Mouse (Mus musculus): ENCODE data around the gene Car5a.

The Car5a gene

DNA sequence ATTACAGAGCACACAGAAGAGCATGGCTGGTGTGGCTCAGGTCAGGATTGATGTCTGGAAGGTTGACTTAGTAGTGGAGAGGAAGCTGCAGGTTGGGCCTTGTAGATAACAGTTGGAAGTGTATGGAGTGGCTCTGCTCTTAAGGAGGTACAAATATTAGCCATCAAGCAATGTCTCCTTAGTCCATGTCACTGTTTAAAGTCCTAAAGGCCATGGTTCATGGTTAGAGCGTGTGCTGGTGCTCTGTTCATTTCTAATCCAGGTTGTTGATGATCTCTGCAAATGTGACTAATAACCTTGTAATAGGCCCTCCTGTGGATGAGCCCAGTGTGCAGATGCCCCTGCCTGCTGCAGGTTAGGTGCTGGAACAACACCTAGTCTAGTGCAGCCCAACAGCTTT lies 13.7 kb upstream of the Car5a start:
- in situ Hi-C loops (cut with MboI; ENCODE audit: unreplicated experiment in 2 of 2) = no loop called here

DNA sequence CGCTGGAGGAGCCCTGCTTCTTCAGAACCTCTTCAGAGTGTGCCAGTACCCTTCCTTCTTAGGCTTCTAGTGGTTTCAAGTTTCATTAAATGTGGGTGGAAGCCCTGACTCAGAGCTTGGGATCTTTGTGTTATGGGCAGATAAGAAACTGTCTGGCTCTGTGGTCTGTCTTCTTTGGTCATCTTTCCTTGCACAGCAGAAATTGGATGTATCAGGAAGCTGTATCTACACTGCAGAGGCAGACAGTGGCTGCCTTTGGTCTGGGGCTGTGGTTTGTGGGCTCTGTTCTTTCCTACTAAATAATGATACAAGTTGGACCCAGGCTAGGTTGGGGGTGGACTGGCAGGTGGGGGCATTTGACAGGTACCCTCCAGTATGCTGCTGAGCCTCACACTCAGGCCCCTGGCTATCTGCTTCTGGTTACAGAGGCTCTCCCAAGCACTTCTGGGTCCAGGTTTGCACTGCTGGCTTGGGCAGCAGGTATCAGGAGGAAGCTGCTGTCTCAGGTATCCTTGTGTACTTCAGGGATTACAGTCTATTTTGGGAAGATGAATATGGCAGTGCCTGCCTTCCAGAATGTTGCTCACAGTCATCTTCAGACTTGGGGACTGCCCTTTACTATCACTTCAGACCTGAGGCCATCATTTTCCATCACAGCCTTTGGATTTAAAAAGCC lies 11.3 kb upstream of the Car5a start:
- in situ Hi-C loops (cut with MboI; ENCODE audit: unreplicated experiment in 2 of 2) = no loop called here

DNA sequence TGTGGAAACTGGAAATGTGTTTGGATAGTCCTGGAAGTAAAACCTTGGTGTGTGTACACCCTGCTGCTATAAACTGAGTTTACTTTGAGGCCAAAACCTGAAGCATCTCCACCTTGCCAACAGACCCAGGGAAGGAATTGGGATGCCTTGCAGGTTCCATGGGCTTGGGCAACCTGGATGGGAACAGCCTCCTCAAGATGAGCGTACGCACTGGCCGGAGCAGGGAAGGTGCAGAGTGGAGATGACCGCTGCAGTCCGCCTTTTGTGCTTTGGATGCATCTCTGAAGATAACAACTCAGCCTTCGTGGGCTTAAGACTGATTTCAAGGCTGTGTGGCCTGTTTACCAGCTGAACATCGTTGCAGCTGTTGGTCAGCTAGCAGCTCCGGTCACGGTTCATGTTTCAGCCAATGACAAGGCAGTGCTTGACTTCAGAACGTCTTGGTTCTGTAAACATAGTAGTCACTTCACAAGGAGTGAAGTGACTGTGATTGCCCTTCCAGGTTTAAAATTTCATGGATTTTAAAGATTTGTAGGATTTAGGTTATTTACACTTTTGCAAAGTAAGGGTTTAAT lies 10.4 kb upstream of the Car5a start:
- in situ Hi-C loops (cut with MboI; ENCODE audit: unreplicated experiment in 2 of 2) = no loop called here

DNA sequence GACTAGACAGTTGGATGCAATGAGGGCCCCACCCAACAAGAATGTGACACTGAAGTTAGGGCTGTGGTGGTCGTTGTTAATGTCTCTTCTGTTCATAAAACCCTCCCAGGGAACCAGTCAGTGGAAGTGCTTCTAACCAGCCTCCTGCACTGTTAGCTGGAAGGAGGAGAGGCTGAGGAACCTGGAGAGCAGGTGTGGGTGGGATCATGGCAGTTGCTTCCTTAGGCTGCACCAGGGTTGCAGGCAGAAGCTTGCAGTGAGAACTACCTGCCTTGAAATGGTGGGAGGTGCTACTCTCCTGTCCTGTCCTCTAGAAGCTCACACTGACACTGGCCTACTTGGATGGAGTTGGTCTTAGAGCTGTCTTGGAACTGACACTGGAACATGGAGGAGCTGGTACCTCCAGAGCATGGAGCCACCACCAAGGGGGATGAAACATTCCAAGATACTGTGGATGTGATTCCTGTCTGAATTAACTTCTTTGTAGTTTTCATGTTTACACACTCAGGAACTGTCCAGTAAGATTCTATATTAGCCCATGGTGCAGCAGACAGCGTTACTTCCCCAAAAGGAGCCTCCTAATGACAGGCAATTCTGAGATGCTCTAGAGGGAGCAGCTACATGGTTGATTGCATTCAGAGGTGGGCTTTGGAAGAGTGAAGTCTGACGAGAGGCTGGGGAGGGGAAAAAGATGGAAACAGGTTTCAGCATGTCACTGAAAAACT lies 9.3 kb upstream of the Car5a start:
- in situ Hi-C loops (cut with MboI; ENCODE audit: unreplicated experiment in 2 of 2) = no loop called here

DNA sequence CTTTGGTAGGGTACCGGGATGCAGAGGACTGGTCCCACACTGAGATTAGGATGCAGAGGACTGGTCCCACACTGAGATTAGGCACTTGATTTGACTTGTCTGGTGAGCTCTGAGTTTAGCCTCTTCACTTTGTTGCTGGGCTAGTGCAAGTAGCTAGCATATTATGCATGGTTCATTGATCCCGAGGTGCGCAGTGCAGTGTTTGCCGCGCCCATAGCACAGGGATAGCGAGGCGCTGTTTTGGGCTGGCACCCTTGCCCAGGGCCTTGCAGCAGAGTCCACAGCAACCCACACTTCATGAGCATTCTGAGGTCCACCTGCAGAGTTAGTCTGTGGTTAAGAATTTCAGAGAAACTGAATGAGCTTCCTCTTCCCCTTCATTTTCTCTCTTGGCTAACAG lies 8.1 kb upstream of the Car5a start:
- in situ Hi-C loops (cut with MboI; ENCODE audit: unreplicated experiment in 2 of 2) = no loop called here

DNA sequence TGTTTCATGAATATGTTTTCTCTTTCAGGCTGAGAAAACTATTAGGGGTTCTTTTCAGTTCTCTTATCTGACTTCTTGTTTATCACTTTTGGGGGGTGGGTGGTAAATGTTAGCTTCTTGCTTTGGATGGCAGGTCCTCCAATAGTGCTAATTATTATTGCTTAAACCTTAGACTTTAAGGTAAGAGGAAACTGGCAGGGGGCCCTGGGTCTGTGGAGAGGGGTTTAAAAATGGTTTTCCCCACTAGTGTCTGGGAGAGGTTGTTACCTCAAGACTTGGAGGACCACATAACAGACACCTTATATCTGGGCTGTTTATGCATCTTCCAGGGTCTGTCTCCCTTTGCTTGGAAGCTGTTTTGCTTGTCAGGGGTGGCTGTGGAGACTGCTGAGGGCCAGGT lies 7.4 kb upstream of the Car5a start:
- in situ Hi-C loops (cut with MboI; ENCODE audit: unreplicated experiment in 2 of 2) = no loop called here

DNA sequence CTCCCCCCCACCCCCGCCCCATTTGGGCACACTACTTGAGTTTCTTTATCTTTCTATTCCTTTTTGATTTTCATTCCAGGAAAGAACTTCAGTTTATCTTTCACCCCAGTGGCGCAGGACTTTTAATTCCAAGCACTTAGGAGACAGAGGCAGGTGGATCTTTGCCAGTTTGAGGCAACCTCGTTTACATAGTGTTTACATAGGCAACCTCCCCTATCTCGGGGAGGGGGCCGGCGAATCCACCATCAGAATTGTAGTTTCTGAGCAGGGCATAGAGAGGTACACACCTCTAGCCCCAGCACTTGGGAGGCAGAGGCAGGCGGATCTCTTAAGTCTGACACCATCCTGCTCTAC lies 6.9 kb upstream of the Car5a start:
- in situ Hi-C loops (cut with MboI; ENCODE audit: unreplicated experiment in 2 of 2) = no loop called here

DNA sequence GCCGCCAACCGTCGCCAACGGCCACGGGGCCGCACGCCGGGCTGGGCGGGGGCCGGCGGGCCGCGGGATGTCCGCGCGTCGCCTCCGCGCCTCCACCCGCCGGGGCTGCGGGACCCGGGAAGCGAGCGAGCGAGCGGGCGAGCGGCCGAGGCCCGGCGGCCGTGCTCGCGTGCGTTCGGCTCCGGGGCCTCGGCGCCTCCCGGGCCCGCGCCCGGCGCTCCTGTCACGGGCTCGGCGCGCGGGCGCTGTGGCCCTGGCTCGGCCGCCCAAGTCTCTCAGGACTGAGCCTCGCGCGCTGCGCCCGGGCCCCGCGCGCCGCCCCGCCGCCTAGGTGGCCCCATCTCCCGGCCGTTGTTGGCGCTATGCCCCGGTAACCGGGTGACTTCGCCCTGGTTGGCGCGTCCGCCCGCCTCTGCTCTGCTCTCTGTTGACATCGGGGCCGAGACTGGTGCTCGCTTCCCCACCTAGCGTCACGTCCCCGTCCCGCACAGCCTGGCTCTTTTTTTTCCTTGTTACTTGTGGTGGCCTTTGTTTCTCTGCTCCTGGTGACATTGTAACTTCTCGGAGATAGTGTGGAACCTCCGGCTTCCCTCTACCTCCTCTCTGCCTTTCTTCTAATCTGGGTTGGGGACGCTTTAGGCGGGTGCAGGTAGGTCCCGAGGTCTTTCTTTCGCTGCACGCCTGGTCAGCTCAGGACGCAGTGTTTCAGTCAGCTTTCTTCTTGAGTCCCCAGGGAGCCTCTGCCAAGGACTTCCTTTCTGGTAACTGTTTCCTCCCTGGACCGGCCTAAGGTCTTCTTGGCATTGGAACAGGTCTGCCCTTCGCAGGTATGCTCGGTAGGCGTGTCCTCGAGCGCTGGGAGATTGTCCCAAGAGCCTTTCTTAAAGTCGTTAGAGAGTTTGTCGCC lies 6.3 kb upstream of the Car5a start:
- in situ Hi-C loops (cut with MboI; ENCODE audit: unreplicated experiment in 2 of 2) = no loop called here

DNA sequence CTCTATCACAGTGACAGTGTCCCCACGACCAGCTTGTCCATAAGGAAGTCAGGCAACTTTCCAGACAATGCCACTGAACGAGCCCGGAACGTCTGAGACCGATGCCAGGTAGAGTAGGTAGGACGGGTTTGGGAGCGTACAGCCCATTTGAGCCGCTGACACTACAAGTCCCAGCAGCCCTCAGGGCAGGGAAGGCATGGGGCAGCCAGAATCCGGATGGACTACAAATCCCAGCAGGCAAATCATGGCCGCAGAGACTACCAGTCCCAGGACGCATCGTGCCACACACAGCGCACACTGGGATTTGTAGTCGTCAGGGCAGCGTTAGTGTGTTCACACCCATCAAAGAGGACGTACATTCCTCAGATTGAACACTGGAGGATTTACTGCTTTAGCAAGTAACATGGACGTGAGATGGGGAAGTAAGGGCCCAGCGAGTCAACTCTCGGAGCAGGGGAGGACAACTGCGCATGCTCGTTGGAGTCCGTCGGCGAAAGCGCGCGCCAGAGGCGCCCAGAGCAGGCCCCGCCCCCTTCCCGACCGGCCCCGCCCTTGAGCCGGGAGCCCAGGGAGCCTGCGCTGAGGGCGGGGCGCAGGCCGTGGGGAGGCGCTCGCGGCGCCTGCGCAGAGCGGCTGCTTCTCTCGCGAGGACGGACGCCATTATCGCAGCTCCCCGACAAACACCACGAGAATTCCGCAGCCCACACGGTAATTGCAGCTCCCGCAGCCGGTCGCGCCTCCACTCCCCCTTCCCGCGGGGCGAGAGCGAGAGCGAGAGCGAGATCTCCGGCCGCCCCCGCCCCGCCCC lies 5.4 kb upstream of the Car5a start:
- in situ Hi-C loops (cut with MboI; ENCODE audit: unreplicated experiment in 2 of 2) = loop anchor here (25.0 kb wide), 1 partner anchor 363 kb away; the partner anchor contains the start of genes Fbxo31 (in 2 of the 2) and Map1lc3b (in 2 of the 2)

DNA sequence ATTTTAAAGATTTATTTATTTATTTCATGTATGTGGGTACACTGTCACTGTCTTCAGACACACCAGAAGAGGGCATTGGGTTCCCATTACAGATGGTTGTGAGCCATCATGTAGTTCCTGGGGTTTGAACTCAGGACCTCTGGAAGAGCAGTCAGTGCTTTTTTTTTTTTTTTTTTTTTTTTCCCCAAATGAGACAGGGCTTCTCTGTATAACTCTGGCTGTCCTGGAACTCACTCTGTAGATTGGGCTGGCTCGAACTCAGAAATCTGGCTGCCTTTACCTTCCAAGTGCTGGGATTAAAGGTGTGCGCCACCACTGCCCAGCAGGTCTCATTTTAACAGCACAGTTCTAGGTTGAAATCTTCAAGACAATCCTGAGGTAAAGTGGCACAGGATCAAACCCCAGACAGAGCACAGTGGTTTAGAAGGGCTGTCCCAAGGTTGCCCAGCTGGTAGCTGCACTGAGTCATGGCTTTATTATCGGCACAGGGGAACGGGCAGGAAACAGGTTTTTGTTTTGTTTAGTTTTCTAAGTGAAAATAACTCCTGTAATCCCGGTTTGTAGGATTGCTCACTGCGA lies 4.6 kb upstream of the Car5a start, which contains the start of gene Banp:
TSS of gene Banp (plus strand) at position 529 of the 579 bp plus-strand sequence.
- in situ Hi-C loops (cut with MboI; ENCODE audit: unreplicated experiment in 2 of 2) = loop anchor here (25.0 kb wide), 1 partner anchor 362 kb away; the partner anchor contains the start of genes Fbxo31 (in 2 of the 2) and Map1lc3b (in 2 of the 2)

DNA sequence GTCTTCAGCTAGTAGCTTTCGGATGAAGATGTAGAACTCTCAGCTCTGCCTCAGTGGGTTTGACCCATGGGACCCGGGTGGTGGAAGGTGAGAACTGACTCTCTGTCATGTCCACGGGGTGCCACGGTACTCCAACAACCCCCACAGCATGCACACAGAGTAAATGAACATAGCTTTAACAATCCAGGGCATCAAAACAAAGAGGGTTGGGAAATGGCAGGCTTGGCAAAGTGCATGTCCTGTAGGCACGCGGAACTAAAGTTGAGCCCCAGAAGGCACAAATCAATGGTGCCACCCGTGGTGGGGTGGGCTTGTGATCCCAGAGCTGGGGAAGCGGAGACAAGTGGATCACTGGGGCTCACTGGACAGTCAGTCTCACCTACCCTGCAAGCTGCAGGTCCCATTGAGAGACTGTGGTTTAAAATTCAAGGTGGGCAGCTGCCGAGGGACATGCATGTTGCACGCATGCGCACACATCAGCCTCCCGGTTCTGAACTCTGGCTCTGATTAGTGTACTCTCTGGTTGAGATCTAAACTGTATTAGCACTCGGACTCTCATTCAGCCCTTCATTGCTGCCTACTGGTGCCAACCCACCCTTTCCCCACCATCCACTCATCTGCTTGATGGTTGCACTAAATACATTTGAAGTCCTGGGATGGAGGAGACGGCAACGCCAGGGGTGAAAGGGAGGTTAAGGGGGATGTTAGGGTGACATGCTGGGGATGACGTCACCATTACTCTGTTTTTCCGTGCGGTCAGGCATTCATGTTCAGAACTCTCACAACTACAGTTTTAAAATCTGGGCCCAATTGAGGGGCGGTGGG lies 3.8 kb upstream of the Car5a start:
- in situ Hi-C loops (cut with MboI; ENCODE audit: unreplicated experiment in 2 of 2) = loop anchor here (25.0 kb wide), 1 partner anchor 361 kb away; the partner anchor contains the start of genes Fbxo31 (in 2 of the 2) and Map1lc3b (in 2 of the 2)

DNA sequence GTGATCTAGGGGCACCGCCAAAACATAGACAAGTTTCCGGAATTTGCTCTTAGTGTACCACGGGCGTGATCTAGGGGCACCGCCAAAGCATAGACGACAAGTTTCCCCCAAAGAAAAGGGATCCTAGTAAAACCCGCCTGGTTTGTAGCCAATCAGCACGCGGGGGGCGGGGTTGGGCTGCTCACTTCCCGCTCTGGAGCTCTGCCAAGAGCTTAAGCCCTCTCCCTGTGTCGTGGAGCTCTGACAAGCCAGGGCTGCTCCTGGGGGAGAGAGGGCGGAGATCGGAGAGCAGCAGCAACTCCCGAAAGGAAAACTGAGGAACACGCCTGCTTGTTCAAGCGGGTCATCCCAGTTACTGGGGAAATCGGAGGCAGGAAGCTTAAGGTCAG lies 3.0 kb upstream of the Car5a start:
- in situ Hi-C loops (cut with MboI; ENCODE audit: unreplicated experiment in 2 of 2) = loop anchor here (25.0 kb wide), 1 partner anchor 360 kb away; the partner anchor contains the start of genes Fbxo31 (in 2 of the 2) and Map1lc3b (in 2 of the 2)

DNA sequence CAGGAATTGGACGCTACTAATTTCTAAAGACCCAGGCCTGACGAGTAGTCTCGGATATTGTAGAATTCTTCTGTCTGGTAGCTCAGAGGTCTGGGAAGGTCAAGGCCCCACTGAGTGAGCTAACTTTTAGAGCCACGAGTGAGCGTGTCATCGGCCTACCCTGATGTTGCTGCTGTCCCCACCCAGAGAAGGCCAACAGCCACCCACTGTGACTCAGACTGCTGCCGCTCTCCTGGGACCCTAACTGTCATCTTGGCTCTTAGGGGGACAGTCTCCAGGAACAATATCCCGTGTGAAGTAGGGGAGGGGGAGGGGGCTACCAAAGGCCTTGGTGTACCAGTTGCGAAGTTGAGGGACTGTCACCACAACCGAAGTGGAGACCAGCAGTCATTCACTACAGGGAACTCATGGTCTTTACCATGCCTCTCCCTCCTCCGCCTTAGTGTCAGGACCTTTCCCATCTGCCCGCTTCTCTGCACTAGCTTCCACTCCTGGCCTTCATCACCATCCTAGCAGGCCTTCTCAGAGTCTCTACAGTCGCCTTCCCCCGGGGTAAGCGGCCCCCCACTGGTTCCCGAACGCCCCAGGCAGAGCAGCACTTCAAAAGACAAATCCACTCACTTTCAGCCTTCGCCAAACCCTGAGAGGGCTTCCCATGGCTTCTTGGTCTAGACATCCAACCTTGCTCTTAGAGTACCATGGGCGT lies 2.5 kb upstream of the Car5a start:
- in situ Hi-C loops (cut with MboI; ENCODE audit: unreplicated experiment in 2 of 2) = loop anchor here (25.0 kb wide), 1 partner anchor 360 kb away; the partner anchor contains the start of genes Fbxo31 (in 2 of the 2) and Map1lc3b (in 2 of the 2)

DNA sequence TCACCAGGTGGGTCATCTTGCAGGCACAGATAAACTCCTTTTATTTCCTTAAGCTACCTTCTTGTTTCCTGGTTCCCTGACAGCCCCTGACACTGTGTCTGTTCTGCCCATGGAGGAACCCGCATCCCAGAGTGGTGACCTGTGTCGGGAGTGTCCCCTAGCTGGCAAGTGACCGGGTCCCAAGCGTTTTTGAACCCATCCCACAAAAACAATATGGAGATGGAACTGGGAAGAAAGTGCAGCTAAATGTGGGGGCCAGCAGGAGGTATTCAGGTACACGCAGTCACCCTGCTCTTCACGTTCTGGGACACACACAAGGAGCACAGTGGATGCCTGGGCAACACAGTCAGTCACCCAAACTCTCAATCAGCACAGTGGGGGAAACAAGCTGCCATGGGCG lies 1.6 kb upstream of the Car5a start:
- in situ Hi-C loops (cut with MboI; ENCODE audit: unreplicated experiment in 2 of 2) = loop anchor here (25.0 kb wide), 1 partner anchor 359 kb away; the partner anchor contains the start of genes Fbxo31 (in 2 of the 2) and Map1lc3b (in 2 of the 2)

DNA sequence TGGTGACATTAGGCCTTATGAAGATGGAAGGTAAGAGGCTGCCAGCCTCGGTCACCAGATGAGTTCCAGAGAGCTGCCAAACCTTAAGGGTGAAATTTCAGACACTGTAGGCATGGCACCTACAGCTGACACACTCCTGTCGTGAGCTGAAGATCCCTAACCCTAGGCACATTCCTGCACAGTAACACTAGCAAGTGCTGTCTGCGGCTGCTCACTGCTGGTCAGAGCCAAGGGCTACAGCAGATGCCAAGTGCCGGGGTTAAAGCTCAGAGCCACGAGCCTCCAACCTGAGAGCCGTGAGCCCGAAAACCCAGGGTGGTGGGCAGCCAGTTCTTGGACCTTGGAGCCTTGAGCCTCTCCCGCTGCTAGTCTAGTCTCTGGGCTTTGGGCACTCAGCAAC lies 988 bp downstream of the Car5a start:
- in situ Hi-C loops (cut with MboI; ENCODE audit: unreplicated experiment in 2 of 2) = loop anchor here (25.0 kb wide), 1 partner anchor 356 kb away; the partner anchor contains the start of genes Fbxo31 (in 2 of the 2) and Map1lc3b (in 2 of the 2)

DNA sequence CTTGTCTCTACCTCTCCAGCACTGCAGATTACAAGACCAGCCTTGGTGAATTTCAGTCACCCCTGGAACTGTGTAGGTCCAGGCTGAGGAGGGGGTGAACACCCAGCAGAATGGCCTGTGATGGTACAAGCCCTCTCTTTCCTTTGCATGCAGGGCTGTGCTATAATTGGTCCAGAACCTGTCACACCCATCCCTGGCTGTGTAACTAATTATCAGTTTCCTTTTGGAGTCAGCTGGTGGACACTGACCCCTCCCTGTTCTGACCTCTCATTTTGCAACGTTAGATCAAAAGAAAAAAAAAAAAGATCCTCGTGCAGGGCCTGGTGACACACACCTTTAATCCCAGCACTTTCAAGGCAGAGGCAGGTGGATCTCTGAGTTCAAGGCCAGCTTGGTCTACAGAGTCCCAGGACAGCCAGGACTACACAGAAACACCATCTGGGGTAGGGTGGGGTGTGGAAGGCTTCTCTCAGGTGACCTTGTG lies 1.6 kb downstream of the Car5a start:
- in situ Hi-C loops (cut with MboI; ENCODE audit: unreplicated experiment in 2 of 2) = loop anchor here (25.0 kb wide), 1 partner anchor 356 kb away; the partner anchor contains the start of genes Fbxo31 (in 2 of the 2) and Map1lc3b (in 2 of the 2)

DNA sequence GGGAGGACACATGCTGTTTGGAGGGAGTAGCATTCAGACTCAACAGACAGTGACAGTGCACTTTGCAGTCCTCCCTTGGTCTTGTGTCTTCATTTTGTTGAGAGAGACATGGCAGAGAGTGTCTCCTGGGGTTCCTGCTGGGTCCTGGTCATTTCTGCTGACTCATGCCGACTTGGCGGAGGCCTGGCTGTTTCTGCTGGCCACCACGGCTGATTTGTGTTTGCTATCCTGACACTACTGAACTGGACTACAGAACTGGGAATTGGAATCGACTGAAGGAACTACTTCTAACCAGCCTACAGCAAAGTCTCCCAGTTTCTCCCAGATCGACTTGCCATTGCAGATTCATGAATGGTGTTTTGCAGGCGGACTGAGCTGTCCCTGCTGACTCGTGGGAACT lies 6.0 kb downstream of the Car5a start:
- in situ Hi-C loops (cut with MboI; ENCODE audit: unreplicated experiment in 2 of 2) = loop anchor here (10.0 to 25.0 kb wide), 3 partner anchors 184 to 351 kb away; partner anchors contain the start of genes Fbxo31 (in 2 of the 2) and Map1lc3b (in 2 of the 2)

Data from v-Abl transformed pro-B cells (cell line).